Mouse (Mus musculus) myocyte (in vitro differentiated cells): Measurements from ENCODE around the gene Ankrd33b.

Experiments
- MYOG ChIP-seq, 3 experiments: IDR thresholded peaks; one replicate each; pipeline ENCODE4 v1.6.1; 2011; ENCODE audit warnings: control low read depth in 2 of 3, low read depth in 2 of 3, mild to moderate bottlenecking in 2 of 3; ENCODE audit not compliant: insufficient read length in 2 of 3, control insufficient read depth in 1 of 3, insufficient read depth in 1 of 3
- POLR2A ChIP-seq: IDR thresholded peaks from one replicate; pipeline ENCODE4 v1.6.1; 2011; ENCODE audit warnings: low read depth, mild to moderate bottlenecking, control low read depth, moderate library complexity; ENCODE audit not compliant: insufficient read length
- USF1 ChIP-seq: IDR thresholded peaks from one replicate; pipeline ENCODE4 v1.6.1; 2011; ENCODE audit warnings: low read depth, mild to moderate bottlenecking, control low read depth, moderate library complexity

DNA sequence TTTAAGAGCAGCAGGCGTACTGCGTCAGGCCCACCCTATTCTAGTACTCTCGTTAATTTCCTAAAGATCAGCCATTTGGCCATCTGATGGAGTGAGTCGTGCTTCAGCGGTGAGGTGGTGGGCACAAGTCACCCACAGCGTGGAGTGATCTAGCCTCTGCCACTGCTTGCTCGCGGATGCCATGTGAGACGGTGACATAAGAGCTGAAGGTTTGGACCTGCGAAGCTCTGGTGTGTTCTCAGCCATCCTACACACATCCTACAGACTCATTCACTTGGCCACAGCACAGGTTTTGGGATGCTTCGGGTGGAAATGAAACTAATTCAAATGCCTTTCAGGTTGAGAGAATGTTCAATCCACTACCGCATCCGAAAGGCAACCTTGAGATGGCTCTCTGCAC, 31.2 kb upstream of the Ankrd33b start:
- TF ChIP-seq POLR2A = no peak
- TF ChIP-seq USF1 = no peak
- no peak for TF ChIP-seq MYOG (IDR thresholded peaks at IDR 0.05; ENCODE audit: control insufficient read depth in 1 of 3, insufficient read depth in 1 of 3, insufficient read length in 2 of 3, low read depth in 2 of 3)
